Mouse (Mus musculus) erythroblast, adult 5-6 weeks (primary cell): Measurements from ENCODE around the gene Serinc4. TPM values are rescaled to one million over a fixed set of nuclear protein-coding genes. Genes with fewer than 3 reads are reported as not detected.

ENCODE experiments used
- ATAC-seq: replicated peaks from 2 replicates; pipeline ENCODE4 v1.8.0; 2016; ENCODE audit warnings: moderate number of reproducible peaks, mild to moderate bottlenecking, moderate TSS enrichment, inconsistent platforms; ENCODE audit not compliant: poor library complexity, low FRiP score, severe bottlenecking
- total RNA-seq, 2 experiments: library from RNA; stranded (forward) in 1 of 2; stranded (reverse) in 1 of 2; fragments of 150-400 nt in 1 of 2; fragments of 200-764, 138-1000 nt in 1 of 2; gene quantifications; 2 replicates each; pipeline versions ENCODE4 v1.2.3 to v1.2.4; 2015 to 2017; ENCODE audit warnings: low replicate concordance in 2 of 2

Serinc4 gene
- total RNA-seq, 2 experiments from 2014 or later = 0.68 TPM; not detected in 1

- ATAC-seq = peak; percentile 92
These were observed 43.1 kb downstream of the Serinc4 start, which contains the start of the genes Pdia3 and Catsper2 for GRCm38 (mm10) chr2:121413387-121414042. Gene Pdia3, plus strand, starts transcription at chr2:121413775. Gene Catsper2, minus strand, starts transcription at chr2:121413792.

GRCm38 (mm10) chr2:121412843-121413386 is 43.7 kb downstream of the Serinc4 start:
- 0 out of 2 replicates have a peak, but pooled peaks have one; percentile 20 for ATAC-seq

- ATAC-seq = peak; percentile 69
These were observed 48.4 kb downstream of the Serinc4 start for GRCm38 (mm10) chr2:121408160-121408559.

- no peak for ATAC-seq
These were observed 53.3 kb downstream of the Serinc4 start for GRCm38 (mm10) chr2:121403296-121403695.

- ATAC-seq = peak; percentile 79
These were observed 60.0 kb downstream of the Serinc4 start for GRCm38 (mm10) chr2:121396624-121397023.

Other genes with a start within 250 kb of the Serinc4 start
- gene Trp53bp1, start 185.4 kb downstream of the Serinc4 start, total RNA-seq (2015; ENCODE audit: low replicate concordance) = 11.1 and 27.9 TPM in 2 replicates
- 44.8 and 96.0 TPM in 2 replicates for gene Trp53bp1, start 185.4 kb downstream of the Serinc4 start, total RNA-seq (2017; ENCODE audit: low replicate concordance)
- not detected in 2 replicates for gene Map1a, start 167.2 kb downstream of the Serinc4 start, total RNA-seq (2015; ENCODE audit: low replicate concordance)
- gene Map1a, start 167.2 kb downstream of the Serinc4 start, total RNA-seq (2017; ENCODE audit: low replicate concordance) = 0.14 TPM in 1 of 2 replicates, not detected in the other
- gene Ppip5k1, start 101.4 kb downstream of the Serinc4 start, total RNA-seq (2015; ENCODE audit: low replicate concordance) = 2.7 and 5.2 TPM in 2 replicates
- 9.8 and 10.1 TPM in 2 replicates for gene Ppip5k1, start 101.4 kb downstream of the Serinc4 start, total RNA-seq (2017; ENCODE audit: low replicate concordance)
- not detected in 2 replicates for gene Ckmt1, start 99.1 kb downstream of the Serinc4 start, total RNA-seq (2015; ENCODE audit: low replicate concordance)
- gene Ckmt1, start 99.1 kb downstream of the Serinc4 start, total RNA-seq (2017; ENCODE audit: low replicate concordance) = 0.26 TPM in 1 of 2 replicates, not detected in the other
- not detected in 2 replicates for gene Strc, start 69.6 kb downstream of the Serinc4 start, total RNA-seq (2015; ENCODE audit: low replicate concordance)
- not detected in 2 replicates for gene Strc, start 69.6 kb downstream of the Serinc4 start, total RNA-seq (2017; ENCODE audit: low replicate concordance)
- 80.1 and 87.8 TPM in 2 replicates for gene Pdia3, start 43.0 kb downstream of the Serinc4 start, total RNA-seq (2015; ENCODE audit: low replicate concordance)
- gene Pdia3, start 43.0 kb downstream of the Serinc4 start, total RNA-seq (2017; ENCODE audit: low replicate concordance) = 66.2 and 70.2 TPM in 2 replicates
- 2.9 TPM in 1 of 2 replicates, not detected in the other for gene Catsper2, start 43.0 kb downstream of the Serinc4 start, total RNA-seq (2015; ENCODE audit: low replicate concordance)
- gene Catsper2, start 43.0 kb downstream of the Serinc4 start, total RNA-seq (2017; ENCODE audit: low replicate concordance) = 2.2 TPM in 1 of 2 replicates, not detected in the other
- gene Ell3, start 12.5 kb downstream of the Serinc4 start, total RNA-seq (2015; ENCODE audit: low replicate concordance) = not detected in 2 replicates
- gene Ell3, start 12.5 kb downstream of the Serinc4 start, total RNA-seq (2017; ENCODE audit: low replicate concordance) = not detected in 2 replicates
- gene Serf2, start 7.6 kb downstream of the Serinc4 start, total RNA-seq (2015; ENCODE audit: low replicate concordance) = 50.9 and 58.1 TPM in 2 replicates
- gene Serf2, start 7.6 kb downstream of the Serinc4 start, total RNA-seq (2017; ENCODE audit: low replicate concordance) = 40.6 and 55.3 TPM in 2 replicates
- 27.7 and 28.2 TPM in 2 replicates for gene Hypk, start 3.5 kb downstream of the Serinc4 start, total RNA-seq (2015; ENCODE audit: low replicate concordance)
- 22.3 and 31.5 TPM in 2 replicates for gene Hypk, start 3.5 kb downstream of the Serinc4 start, total RNA-seq (2017; ENCODE audit: low replicate concordance)
- gene Mfap1b, start 17.3 kb upstream of the Serinc4 start, total RNA-seq (2015; ENCODE audit: low replicate concordance) = 6.9 and 16.3 TPM in 2 replicates
- gene Mfap1b, start 17.3 kb upstream of the Serinc4 start, total RNA-seq (2017; ENCODE audit: low replicate concordance) = 20.6 and 22.9 TPM in 2 replicates
- gene Mfap1a, start 49.9 kb upstream of the Serinc4 start, total RNA-seq (2015; ENCODE audit: low replicate concordance) = 12.1 and 15.3 TPM in 2 replicates
- 11.7 and 15.1 TPM in 2 replicates for gene Mfap1a, start 49.9 kb upstream of the Serinc4 start, total RNA-seq (2017; ENCODE audit: low replicate concordance)
- gene Wdr76, start 49.9 kb upstream of the Serinc4 start, total RNA-seq (2015; ENCODE audit: low replicate concordance) = 11.9 and 13.8 TPM in 2 replicates
- 19.2 and 25.5 TPM in 2 replicates for gene Wdr76, start 49.9 kb upstream of the Serinc4 start, total RNA-seq (2017; ENCODE audit: low replicate concordance)